Comparison of ENCODE assay signal across 12 mouse cellular contexts in the genomic region with DNA sequence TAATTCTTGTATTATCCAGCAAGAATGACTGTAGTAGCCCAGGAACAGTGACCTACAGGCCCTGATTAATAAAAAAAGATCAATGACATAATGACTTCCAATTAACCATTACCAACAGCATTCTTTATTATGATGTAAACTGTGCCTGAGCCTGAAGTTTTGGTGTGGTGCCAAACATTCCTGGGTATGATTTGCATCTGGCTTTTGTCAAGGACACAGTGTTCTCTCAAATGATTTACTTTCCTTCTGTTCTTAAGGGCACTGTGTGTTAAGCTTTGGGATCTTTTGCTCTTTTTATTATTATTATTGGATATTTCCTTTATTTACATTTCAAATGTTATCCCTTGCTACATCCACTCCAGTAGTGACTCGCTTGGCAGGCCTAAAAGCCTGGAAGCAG.
A peak's percentile ranks its signal among the peaks of the same experiment; 100 is the strongest.
DNase-seq lines count a peak whose midpoint lies in the region; ATAC-seq lines count a peak whose summit lies in the region.
"Had no signal": no experiment of that assay in that cellular context is flagged by ENCODE, and none has a peak within 500 bp of the region (broad histone marks: within the 10 kb centered on the region; RNA-seq: fewer than 3 reads in every experiment).

No protein-coding gene starts in this region.

- no peaks in the 10 kb centered on the region for H3K27me3 ChIP-seq in hindbrain, embryonic 13.5 days
- H3K27me3 ChIP-seq: forebrain, embryonic 12.5 days; heart, embryonic 15.5 days; neural tube, embryonic 15.5 days had no signal

- DNase-seq in adrenal gland, adult (ENCODE audit: inconsistent age in 2 of 2, low spot score in 1 of 2), result peak; percentile 78 to 87
- DNase-seq in adrenal gland, postnatal 4 days (ENCODE audit: low spot score in 2 of 2), result no peak
- DNase-seq in urinary bladder, postnatal 14 days (ENCODE audit: low spot score), result peak; percentile 25
- no peak for DNase-seq in urinary bladder, postnatal 4 days (ENCODE audit: low spot score in 2 of 2)
- DNase-seq in kidney, postnatal 36 days, result peak; percentile 50 to 73
- no peak for DNase-seq in cerebellum, postnatal 36 days
- DNase-seq in spleen, postnatal 14 days (ENCODE audit: low spot score in 2 of 2), result no peak

- no peaks in the 10 kb centered on the region for H3K4me1 ChIP-seq in hindbrain, embryonic 13.5 days (replicated peaks)
- H3K4me1 ChIP-seq: forebrain, embryonic 12.5 days; neural tube, embryonic 15.5 days had no signal

- H3K36me3 ChIP-seq in hindbrain, embryonic 13.5 days, result no peaks in the 10 kb centered on the region
- H3K36me3 ChIP-seq: forebrain, embryonic 12.5 days; heart, embryonic 15.5 days; neural tube, embryonic 15.5 days had no signal

- no peak overlapping the region for H3K4me2 ChIP-seq in hindbrain, embryonic 13.5 days
- H3K4me2 ChIP-seq: forebrain, embryonic 12.5 days; heart, embryonic 15.5 days; neural tube, embryonic 15.5 days had no signal

- H3K4me3 ChIP-seq in hindbrain, embryonic 13.5 days, result no peak overlapping the region
- H3K4me3 ChIP-seq: forebrain, embryonic 12.5 days; heart, embryonic 15.5 days; neural tube, embryonic 15.5 days had no signal

- H3K9me3 ChIP-seq in hindbrain, embryonic 13.5 days, result no peaks in the 10 kb centered on the region
- H3K9me3 ChIP-seq: forebrain, embryonic 12.5 days; heart, embryonic 15.5 days; neural tube, embryonic 15.5 days had no signal

- 83% methylated on average over 1 of the region's 1 CpGs for WGBS in hindbrain, embryonic 13.5 days

- H3K9ac ChIP-seq in hindbrain, embryonic 13.5 days, result no peak overlapping the region
- H3K9ac ChIP-seq: forebrain, embryonic 12.5 days; heart, embryonic 15.5 days; neural tube, embryonic 15.5 days had no signal

- H3K27ac ChIP-seq in hindbrain, embryonic 13.5 days, result no peak overlapping the region
- H3K27ac ChIP-seq: forebrain, embryonic 12.5 days; heart, embryonic 15.5 days; neural tube, embryonic 15.5 days had no signal

- ATAC-seq in hindbrain, embryonic 13.5 days (ENCODE audit: low FRiP score), result no peak
- ATAC-seq: midbrain, embryonic 16.5 days had no signal

Comparison
In these comparisons a context has a peak if more than half of its experiments do, and no peak if none do; other contexts are left out.
1. DNase-seq: peak in adrenal gland, adult (2 of 2), urinary bladder, postnatal 14 days (single experiment) and kidney, postnatal 36 days (2 of 2); none in adrenal gland, postnatal 4 days (0 of 2), urinary bladder, postnatal 4 days (0 of 2), cerebellum, postnatal 36 days (0 of 2) and spleen, postnatal 14 days (0 of 2).